Mouse (Mus musculus): Measurements from ENCODE around the gene Tnfrsf19. TPM values are rescaled to one million over a fixed set of nuclear protein-coding genes. Genes with fewer than 3 reads are reported as not detected.

The Tnfrsf19 gene
- 10 to 100 TPM; 76.9 to 81.3 TPM for total RNA-seq (2021)

DNA sequence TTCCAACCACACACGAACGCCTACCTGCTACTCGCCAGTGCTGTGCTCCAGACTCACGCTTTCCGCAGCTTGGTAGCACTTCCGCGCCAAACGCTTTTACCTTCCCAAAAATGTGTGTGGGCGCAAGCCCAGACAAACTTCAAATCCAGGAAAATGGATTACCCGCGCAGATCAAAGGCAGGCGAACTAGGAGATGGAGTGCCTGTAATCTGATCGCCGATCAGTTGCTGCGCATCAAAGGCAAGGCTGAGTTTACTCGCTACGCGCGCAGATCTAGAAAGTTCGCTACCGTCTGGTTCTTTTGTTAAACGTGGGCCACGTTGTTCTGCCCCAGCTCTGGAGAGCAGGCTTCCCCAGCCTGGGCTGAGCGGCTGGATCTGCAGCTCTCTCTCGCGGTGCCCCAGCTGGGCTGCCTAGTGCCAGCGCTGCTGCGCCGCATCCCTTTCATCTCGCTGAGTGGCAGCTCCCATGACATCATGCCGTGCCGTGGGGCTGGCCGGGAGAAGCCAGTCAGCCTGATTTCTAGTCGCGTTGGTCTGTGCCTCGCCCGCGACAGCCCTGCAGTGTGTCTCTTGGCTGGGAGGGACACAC, at the start of gene Tnfrsf19:
Gene Tnfrsf19 (minus strand): TSS at position 400 of the 591 bp plus-strand sequence.
- peak; percentile 83 for DNase-seq
- intact Hi-C loops (cut with DNase I), result no loop called here

DNA sequence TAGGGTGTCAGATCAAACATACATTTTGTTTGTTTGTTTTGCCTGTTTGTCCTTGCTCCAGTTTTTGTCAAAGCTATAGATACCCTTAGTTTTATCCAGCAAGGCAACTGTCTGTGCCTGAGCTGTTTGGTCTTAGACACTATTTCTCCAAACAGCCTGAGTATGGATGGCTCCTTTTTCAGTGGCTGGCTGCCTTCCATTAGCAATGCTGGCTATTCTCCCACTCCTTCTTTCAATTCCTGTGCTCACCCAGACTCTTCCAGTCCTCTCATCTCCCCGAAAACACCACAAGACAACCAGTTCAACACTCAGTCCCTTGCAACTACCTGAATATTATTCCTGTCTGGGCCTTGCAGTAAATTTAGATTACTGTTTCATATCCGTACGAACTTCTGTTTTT, 45.8 kb upstream of the Tnfrsf19 start:
- intact Hi-C loops (cut with DNase I), result no loop called here
- no peak for DNase-seq

DNA sequence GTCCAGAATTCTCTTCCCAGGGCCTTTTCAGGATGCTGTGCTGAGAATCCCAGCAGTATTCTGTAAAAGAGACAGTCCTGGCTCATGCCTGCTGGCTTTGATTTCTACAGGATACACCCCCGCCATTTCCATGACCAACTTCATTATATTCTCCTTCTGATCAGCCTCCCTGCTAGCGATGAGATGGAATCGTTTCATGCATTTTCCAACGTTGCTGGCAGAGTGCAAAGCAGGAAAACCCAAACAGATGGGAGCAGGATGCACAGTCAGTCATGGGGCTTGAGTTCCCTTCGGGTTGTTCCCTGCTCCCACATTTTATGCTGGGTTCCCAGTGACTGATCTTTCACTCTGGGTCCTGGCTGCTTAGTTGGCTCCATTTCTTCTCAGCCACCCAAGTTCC, 44.7 kb upstream of the Tnfrsf19 start:
- intact Hi-C loops (cut with DNase I), result no loop called here
- no peak for DNase-seq

DNA sequence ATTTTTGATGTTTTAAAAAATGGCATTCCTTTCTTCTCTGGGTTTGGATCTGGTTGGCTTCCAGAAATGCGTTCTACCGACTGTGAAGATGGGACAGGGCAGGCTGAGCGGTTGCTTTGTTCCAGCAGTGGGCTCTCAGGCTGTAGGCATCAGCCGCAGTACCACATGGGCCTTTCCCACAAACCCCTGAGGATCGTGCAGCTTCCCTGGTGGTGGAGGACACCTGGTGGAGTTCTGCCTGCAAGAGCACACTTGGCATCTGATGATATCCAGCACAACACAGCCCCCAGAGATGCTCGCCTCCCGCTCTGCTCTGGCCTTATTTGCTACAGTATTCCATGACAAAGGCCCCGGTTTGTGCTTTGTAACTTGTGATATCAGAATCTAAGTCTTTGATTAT, 41.9 kb upstream of the Tnfrsf19 start:
- intact Hi-C loops (cut with DNase I), result loop anchor here (10.0 kb wide), 1 partner anchor 283 kb away; no protein-coding TSS in a partner anchor

DNA sequence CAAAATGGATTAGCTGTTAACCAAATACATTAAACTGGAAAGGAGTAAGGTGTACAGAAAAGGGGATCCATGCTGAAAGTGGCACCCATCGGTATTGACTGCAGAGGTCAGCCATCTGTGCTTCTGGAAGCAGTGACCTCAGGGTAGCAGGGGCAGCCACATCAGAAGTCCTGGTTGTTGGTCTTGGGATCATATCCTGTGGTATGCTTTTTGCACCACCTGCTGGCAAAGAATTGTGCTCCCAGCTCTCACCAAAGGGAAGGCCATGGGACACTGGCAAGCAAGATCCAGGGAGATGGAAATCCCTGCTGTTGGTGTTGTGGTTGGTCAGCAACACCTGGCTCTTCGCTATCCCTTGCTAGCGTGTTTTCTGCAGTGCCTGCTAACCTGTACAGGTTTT, 39.0 kb upstream of the Tnfrsf19 start:
- intact Hi-C loops (cut with DNase I), result loop anchor here (10.0 kb wide), 1 partner anchor 281 kb away; no protein-coding TSS in a partner anchor
- peak; percentile 18 for DNase-seq

More for the DNA sequence above, 41.9 kb upstream of the Tnfrsf19 start:
- DNase-seq, result no peak

DNA sequence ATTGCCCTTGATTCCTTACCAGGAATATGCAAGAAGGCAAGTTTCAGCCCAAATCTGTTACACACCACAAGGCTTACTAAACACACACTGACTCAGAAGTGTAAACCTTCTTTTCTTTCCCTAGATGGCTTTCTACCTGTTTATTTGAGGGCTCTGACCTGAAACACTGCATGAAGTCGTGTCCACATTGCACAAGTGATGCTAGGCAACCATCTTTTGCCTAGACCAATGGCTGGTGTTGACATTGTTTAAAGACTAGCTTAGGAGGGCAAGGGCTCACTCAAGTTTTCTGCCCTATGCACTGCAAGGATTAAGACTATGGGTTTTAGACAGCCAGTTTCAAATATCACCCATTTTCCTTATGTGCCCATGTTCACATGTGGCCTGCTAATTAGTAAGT, 23.3 kb upstream of the Tnfrsf19 start:
- intact Hi-C loops (cut with DNase I), result no loop called here
- DNase-seq, result no peak

DNA sequence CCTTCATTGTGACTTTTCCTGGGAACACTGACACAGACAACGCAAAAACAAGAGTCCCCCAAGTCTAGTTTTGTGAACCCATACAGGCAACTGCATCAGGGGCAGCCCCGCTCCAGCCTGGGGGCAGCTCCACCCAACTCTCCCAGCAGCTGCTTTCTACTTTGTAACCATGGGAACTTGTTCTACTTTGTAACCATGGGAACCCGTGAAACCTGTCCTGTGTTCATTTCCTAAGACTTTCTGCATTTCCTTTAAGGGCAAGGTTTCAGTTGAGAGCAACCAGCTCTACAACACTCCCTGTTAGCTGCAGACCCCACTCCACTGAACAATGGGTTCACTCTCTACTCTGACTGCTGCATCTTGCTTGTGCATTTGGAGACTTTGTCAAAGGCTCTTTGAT, 15.4 kb upstream of the Tnfrsf19 start:
- no peak for DNase-seq
- intact Hi-C loops (cut with DNase I), result no loop called here

DNA sequence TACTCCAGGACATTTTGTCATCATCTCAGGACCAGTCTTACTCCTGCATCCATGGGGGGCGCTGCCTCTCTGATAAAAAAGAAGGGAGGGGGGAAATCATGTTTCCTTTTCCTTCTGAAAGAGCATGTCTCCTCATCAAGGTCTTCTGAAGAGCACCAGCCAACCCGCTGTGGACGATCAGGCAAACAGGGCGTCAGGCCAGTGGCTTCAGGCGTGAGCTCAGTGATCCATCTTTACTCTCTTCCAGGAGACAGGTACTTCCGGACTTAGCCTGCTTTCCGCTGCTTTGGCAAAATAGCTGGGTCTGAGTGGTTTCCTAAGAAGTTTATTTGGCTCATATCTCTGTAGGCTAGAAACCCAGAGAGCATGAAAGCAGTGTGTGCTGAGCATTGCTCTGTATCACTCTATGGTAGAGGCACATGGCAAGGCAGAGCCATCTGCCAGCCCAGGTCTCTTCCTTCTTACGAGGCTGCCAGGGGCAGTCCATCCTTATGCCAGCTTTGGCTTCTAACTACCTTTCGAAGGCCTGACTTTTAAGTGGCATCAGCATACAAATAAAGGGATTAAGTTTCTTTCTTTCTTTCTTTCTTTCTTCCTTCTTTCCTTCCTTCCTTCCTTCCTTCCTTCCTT, 13.1 kb upstream of the Tnfrsf19 start:
- intact Hi-C loops (cut with DNase I), result no loop called here
- DNase-seq, result no peak

DNA sequence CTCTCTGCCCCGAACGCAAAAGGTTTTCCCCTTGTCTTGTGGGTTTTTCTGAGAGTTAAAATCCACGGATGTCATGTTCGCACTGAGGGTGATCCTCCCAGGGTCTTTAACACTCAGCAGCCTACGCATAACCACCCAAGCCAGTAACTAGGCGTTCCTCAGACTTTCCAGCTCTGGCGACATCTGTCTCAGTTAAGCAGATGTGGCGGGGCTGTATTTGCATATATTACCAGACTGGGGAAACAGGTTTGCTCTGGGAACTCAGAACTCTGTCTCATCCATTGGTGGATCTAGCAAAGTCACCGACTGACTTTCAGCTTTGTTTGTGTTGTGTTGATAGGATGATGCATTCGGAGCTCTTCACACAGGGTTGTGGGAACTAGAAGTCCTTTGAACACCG, 10.7 kb upstream of the Tnfrsf19 start:
- intact Hi-C loops (cut with DNase I), result no loop called here
- no peak for DNase-seq

DNA sequence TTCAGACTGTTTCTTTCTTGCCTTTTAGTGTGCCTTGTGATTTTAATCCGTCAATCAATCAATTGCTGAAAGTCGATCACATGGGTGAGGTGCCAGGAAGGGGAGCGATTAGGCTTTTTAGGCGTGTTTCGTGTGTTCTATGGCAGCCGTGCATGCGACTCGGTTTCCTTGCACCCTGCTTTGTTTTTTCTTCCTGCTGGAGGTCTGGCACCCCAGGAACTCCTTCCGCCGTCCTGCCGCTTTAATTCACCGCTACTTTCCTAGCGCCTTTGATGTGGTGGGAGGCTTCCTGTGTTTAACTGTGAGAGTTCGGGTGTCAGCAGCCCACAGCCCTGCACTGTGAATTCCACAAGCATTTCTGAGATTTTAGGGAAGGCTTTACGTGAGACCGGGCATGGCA, 10.2 kb upstream of the Tnfrsf19 start:
- intact Hi-C loops (cut with DNase I), result no loop called here
- no peak for DNase-seq

DNA sequence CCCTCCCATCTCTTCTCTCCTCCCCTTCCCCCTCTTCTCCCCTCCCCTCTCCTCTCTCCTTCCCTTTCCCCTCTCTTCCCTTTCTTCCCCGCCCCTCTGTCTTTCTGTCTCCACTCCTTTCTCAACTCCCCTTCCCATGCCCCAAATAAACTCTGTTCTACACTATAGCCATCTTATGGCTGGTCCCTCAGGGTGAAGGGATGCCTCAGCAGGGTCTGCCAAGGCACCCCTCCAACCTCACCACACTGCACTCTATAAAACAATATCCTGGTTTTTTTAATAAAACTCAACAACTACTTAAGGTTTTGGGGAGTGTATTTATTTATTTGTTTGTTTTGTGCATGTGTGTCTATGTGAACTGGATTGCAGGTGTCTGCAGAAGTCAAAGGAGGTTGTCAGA, 9.6 kb upstream of the Tnfrsf19 start:
- DNase-seq, result no peak
- intact Hi-C loops (cut with DNase I), result no loop called here

DNA sequence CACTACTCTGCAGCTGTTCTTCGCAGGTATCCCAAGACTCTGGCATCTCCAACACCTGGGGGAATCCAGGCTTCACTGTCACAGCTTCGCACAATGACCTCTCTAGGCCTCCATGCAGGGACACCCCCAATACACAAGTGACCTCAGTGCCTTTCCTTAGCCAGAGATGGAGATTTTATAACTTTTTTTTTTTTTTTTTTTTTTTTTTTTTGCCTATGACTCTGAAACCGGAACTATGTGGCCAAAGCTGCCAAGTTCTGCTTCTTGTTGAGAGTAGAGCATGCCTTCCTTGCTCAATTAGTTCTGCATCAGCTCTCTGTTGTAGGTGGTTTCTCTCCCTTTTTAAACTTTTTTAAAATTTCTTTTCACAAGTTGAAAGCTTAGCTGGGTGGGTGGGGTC, 5.9 kb upstream of the Tnfrsf19 start:
- no peak for DNase-seq
- intact Hi-C loops (cut with DNase I), result no loop called here

DNA sequence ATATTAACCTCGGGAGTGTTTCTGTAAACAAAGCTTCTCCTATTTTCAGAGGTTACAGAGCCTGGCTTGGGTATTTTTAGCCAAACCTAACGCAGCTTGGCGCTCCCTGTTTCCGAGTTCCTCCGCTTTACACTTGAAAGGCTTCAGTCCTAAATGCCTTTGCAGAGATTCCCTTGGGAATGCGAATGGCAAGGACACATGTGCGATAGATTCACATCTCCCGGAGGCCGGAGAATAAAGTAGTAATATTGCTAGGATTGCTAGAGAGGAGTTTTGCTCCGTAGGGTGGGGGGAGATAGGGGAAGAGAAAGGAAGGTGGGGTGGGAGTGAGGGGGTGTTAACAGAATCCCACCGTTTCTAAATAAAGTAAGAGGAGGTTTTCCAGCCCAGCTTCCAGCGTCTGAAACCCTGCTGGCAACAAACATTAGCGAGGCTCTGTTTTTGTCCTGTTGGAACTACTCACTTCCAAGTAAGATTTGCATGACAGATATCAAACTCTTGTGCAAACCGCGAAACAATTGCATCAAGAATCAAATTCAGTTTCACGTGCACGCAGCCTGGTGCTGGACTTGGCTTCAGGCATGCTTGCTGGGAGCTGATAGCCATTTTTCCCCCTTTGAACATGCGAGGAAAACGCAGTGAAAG, 722 bp downstream of the Tnfrsf19 start:
- intact Hi-C loops (cut with DNase I), result no loop called here
- no peak for DNase-seq

DNA sequence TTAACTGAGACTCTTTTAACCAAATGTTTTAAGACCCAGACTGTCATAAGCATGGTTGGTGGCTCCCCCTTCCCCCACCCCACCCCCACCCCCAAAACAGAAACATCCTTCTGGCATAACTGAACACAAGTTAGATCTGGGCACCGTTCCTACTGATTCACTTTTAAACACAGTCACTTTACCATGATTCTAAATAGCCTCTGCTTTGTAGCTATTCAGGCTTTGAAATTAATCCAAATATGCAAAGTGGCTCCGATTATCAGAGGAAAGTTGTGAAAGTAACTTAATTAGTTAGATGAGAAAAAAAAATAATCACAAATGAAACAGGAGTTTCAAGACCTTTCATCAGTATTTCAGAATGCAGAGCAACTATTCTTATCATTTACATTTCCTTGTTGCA, 2.0 kb downstream of the Tnfrsf19 start:
- intact Hi-C loops (cut with DNase I), result no loop called here
- DNase-seq, result no peak

DNA sequence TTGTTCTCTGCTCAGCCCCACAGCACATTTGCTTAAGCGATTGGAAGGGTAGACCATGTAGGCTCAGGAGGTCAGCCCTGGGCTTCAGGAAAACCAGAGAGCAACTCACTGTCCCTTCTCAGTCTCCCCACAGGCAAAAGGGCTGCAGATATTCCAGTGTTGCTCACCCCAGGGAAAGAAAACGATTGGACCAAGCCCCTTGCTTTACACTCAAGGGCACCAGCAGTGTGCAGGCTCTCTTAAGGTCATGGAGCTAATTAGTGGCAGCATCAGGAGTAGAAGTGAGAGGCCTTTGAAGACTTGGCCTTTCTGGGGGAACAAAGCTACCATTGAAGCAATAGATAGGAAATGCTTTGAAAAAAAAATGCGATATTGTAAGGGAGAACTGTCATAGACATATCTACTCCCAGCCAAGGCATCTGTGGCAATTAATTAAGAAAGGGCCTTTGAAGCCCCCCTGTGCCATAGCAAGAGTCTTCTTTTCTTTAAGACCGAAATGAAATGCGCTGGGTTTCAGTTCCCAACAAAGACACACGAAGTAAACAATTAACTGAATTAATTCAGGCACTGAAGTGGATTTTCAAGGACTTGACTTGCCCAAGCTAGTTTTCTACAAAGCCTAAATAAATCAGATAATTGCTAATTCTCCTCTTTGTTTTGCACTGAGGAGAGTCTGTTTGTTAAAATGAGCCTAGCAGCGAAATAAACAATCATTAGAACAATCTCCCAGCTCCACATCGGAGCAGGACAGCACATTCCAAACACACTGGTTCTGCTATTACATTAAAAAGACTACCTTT, 2.6 kb downstream of the Tnfrsf19 start:
- no peak for DNase-seq

DNA sequence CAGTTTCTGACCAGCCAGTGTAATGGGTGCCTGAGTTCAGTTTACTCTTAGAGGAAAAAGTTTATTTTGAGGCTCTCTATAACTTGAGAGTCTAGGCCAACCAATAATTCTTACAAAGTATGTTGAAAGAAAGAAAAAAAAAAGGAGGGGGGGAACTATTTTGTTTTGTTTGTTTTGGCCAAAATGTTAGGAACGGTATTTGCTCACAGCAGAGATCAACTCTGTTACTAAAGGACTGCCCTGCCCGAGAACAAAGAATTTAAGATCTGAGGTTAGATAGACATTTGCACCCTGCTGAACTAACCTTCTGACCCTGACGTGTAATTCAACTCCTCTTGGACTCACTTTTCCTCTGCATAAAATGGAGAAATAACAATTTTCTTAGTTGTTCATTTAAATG, 4.0 kb downstream of the Tnfrsf19 start:
- intact Hi-C loops (cut with DNase I), result no loop called here

More for the DNA sequence above, 2.6 kb downstream of the Tnfrsf19 start:
- intact Hi-C loops (cut with DNase I), result no loop called here

DNA sequence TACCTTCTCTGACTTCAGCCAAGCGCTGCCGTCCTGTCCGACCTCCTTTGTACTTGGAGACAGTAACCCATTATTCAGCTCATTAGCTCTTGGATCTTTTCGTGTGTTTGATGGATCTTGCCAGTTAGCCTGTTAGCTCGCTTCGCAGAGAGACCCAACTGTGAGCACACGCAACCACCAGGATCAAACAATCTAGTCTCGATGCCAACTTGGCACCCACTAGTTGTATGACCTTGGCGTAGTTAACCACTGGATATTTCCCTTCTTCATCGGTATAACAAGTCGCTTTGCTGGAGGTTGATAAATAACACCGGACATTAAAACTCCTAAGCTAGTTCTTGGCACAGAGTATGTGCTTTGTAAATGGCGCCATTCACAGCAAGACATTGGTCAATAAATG, 6.1 kb downstream of the Tnfrsf19 start:
- no peak for DNase-seq

More for the DNA sequence above, 4.0 kb downstream of the Tnfrsf19 start:
- no peak for DNase-seq

DNA sequence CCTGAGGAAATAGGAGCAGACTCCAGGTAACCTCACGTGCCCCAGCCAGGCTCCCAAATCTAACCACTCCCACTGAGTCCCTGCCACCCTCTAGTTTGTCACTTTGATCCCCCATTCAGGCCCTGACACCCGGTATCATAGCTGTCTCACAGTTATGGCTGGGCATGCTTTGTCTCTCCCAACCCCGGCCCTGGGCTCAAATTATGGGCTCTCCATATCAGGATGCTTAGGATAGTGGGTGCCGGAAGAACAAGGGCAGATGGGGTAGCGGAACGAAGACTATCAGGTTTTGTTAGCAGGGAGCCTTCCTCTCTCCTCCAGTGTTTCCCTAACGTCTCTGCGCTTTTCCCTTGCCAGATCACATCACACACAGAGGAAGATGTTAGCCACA, 8.2 kb downstream of the Tnfrsf19 start:
- intact Hi-C loops (cut with DNase I), result no loop called here
- no peak for DNase-seq

More for the DNA sequence above, 6.1 kb downstream of the Tnfrsf19 start:
- intact Hi-C loops (cut with DNase I), result no loop called here

DNA sequence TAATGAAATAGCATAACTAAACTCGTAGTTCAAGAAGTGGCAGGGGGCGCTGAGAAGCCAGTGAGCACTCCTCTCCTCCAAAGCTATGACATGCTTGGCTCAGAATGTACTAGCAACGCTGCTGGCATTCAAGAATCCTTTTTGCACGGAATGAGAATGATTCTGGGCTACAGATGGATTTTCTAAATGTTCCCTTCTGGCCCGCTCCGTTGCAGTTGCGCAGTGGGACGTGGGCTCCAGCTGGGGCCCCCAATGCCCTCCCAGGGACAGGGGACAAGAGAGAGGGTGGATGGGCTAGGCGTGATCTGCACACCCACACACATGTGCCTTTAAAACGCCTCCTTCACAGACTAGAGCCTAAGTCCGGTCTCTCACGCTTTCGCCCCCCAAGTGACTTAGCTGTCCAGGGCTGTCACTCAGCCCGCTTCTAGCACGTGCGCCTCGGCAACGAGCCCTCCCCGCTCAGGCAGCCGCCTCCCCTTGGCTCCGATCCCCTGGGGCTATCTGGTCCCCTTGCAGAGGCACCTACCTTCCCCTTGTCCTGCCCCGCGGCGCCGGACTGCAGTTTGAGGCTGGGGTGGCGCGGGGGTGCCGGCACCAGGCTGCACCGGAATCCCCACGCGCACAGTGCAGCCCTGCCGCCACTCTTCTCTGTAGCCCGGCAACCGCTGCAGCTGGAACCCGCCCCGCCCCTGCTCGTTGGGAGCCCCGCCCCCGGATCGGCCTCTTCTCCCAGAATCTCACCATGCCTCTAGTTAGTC, 8.8 kb downstream of the Tnfrsf19 start:
- intact Hi-C loops (cut with DNase I), result no loop called here
- DNase-seq, result peak; percentile 62

DNA sequence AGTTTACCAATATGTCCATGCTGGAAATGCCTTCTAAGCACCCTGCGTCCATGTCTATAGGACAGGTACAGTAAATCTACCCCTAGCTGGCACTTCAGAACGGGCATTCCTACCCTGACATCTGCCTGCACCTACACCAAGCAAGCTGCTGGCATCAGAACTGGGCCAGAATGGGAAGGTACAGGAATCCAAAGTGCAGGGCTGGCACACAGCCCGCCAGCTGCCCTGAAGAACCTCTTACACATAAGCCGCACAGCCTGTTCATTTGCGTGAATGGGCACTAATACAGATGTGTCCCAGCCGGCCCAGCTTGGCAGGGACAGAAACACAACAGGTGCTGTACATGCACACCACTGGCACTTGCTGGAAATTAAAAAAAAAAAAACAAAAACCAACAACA, 15.9 kb downstream of the Tnfrsf19 start:
- DNase-seq, result no peak
- intact Hi-C loops (cut with DNase I), result no loop called here

DNA sequence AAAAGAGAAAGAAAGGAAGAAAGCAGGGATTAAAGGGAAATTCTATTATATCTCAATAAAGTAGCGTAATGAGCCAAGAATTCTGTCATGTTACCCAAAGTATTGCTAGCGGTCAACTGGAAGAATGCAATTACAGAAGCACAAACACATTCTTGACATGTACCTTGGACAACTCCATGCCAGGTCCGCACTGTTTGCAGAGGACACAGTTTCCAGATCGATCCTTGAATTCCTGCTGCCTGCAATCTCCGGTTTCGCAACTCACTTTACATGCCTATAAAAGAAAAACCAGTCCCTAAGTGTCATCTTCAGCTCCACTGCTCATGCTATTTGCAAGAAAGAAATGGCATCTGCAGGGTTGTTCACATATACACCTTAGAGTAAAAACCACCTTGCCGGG, 22.3 kb downstream of the Tnfrsf19 start:
- DNase-seq, result no peak

More for the DNA sequence above, 22.3 kb downstream of the Tnfrsf19 start:
- intact Hi-C loops (cut with DNase I), result no loop called here
